Mouse (Mus musculus) testis, adult 2 months (tissue): ENCODE measurements around the gene Dnaja2.

Experiments
- CTCF ChIP-seq: fragments of 200-500 bp; IDR thresholded peaks from 2 replicates; pipeline ENCODE4 v1.5.1; 2012; ENCODE audit warnings: low read depth, mild to moderate bottlenecking, inconsistent platforms, low read length, moderate library complexity; ENCODE audit not compliant: control insufficient read depth, insufficient read depth, insufficient replicate concordance
- POLR2A ChIP-seq: fragments of 200-500 bp; IDR thresholded peaks from 2 replicates; pipeline ENCODE4 v1.6.1; 2012; ENCODE audit warnings: low read depth, mild to moderate bottlenecking, inconsistent platforms, low read length, moderate library complexity; ENCODE audit not compliant: control insufficient read depth

- TF ChIP-seq POLR2A: no peak
- TF ChIP-seq CTCF: no peak
Measured at GRCm38 (mm10) chr8:85524086-85524485, 31.1 kb downstream of the Dnaja2 start.
